Mouse (Mus musculus) bone marrow macrophage, adult 2 months (primary cell): ENCODE results near the gene Ndufs7. TPM values are rescaled to one million over a fixed set of nuclear protein-coding genes. Genes with fewer than 3 reads are reported as not detected.
A peak's percentile ranks its signal among the peaks of the same experiment; 100 is the strongest.
"Not testable (repeated sequence)": the region's sequence is repeated elsewhere in the genome, so short reads cannot be mapped to it uniquely, and the experiment has no call there.

Source experiments
- H3K27ac ChIP-seq: 2 replicates; pipeline ENCODE4 v1.5.1; 2012; ENCODE audit warnings: low read depth, low read length; ENCODE audit not compliant: insufficient read depth
- H3K4me1 ChIP-seq: 2 replicates; pipeline ENCODE4 v1.6.1; 2012; ENCODE audit warnings: low read length; ENCODE audit not compliant: control insufficient read depth, insufficient read depth
- H3K4me3 ChIP-seq: 2 replicates; pipeline ENCODE4 v1.5.1; 2012; ENCODE audit warnings: mild to moderate bottlenecking, low read length, moderate library complexity; ENCODE audit not compliant: insufficient read depth
- CTCF ChIP-seq: IDR thresholded peaks from 2 replicates; pipeline ENCODE4 v1.5.1; 2012; ENCODE audit warnings: low read depth, mild to moderate bottlenecking, low read length, moderate library complexity
- POLR2A ChIP-seq: IDR thresholded peaks from 2 replicates; pipeline ENCODE4 v1.6.1; 2012; ENCODE audit warnings: mild to moderate bottlenecking, low read depth, low read length, borderline replicate concordance
- polyA plus RNA-seq: library from polyadenylated mRNA; stranded (reverse); fragments of >200 nt; gene quantifications from 2 replicates; pipeline ENCODE4 v1.2.4, GENCODE M21; 2012; ENCODE audit not compliant: missing spikeins, insufficient read depth, insufficient read length

The Ndufs7 gene
- polyA plus RNA-seq, 1 experiment = 104 TPM

DNA sequence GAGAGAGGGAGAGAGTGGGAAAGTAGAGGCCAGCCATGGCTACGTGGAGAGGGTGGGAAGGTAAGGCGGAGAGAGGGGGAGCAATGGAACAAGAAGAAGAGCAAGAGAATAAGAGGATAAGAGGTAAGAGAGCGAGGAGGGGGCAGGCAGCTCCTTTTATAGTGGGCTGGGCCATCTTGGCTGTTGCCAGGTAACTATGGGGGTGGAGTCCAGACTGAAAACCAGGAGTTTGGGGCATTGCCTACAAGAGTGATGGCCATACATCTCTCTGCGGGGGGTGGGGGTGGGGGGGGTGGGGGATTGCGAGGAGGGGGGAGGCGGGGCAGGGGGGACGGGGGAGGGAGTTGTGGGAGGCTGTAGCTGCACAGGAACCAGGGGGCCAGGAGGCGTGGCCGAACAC lies 28.2 kb upstream of the Ndufs7 start:
- TF ChIP-seq CTCF (no peak), POLR2A (no peak)
- Histone ChIP-seq H3K4me3 (no peak overlapping the region), H3K4me1 (peaks cover 19% of the 10 kb centered on the region), H3K27ac (no peak overlapping the region)

DNA sequence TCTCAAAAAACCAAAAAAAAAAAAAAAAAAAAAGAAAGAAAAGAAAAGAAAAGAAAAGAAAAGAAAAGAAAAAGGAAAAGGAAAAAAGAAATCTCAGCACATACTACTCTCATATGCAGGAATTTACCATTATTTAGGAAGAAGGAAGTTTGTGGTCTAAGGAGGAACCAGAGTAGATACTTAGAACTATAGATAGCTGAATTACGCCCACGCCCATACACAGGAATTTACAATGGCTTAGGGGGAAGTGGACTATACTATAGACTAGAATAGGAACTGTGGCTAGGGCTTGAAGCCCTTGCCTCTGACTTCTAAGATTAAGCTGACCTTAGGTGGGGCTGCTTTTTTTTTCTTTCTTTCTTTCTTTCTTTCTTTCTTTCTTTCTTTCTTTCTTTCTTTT lies 25.8 kb upstream of the Ndufs7 start:
- H3K4me1 ChIP-seq = peaks cover 23% of the 10 kb centered on the region
- H3K4me3 ChIP-seq, H3K27ac ChIP-seq: not testable (repeated sequence)

- Histone ChIP-seq H3K4me3 (peak overlapping the region; percentile 56), H3K27ac (peak overlapping the region; percentile 39), H3K4me1 (peaks cover 29% of the 10 kb centered on the region)
- TF ChIP-seq CTCF (no peak), POLR2A (no peak)
Measured at GRCm38 (mm10) chr10:80226071-80226415, 22.9 kb upstream of the Ndufs7 start.

GRCm38 (mm10) chr10:80226416-80227165 lies 22.3 kb upstream of the Ndufs7 start, which contains the start of gene Mum1:
Gene Mum1 (plus strand): TSS chr10:80226434.
- TF ChIP-seq POLR2A (no peak), CTCF (no peak)
- H3K4me3 ChIP-seq = peak within 1 kb of the TSS; percentile 82
- peak within 1 kb of the TSS; percentile 39 for H3K27ac ChIP-seq
- H3K4me1 ChIP-seq = peaks cover 29% of the 10 kb centered on the region

DNA sequence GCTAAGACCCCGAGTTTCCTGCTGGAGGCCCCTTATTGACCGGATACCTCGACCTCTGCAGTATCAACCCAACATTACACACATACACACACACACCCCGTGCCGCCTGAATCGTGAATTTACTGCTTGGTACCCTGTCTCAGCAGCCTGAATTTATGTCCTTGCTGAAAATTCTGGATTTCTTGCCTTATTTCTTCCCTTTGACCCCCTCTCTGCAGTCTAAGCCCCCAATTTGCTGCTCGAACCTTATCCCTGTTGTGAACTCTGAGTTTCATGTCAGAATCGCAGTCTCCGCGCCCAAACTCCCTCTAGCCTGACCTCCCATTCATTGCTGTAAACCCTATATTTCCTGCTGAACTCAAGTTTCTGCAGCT lies 21.8 kb upstream of the Ndufs7 start:
- peak overlapping the region; percentile 82 for H3K4me3 ChIP-seq
- peak overlapping the region; percentile 32 for H3K27ac ChIP-seq
- peaks cover 29% of the 10 kb centered on the region for H3K4me1 ChIP-seq
- TF ChIP-seq POLR2A = no peak
- TF ChIP-seq CTCF = no peak

DNA sequence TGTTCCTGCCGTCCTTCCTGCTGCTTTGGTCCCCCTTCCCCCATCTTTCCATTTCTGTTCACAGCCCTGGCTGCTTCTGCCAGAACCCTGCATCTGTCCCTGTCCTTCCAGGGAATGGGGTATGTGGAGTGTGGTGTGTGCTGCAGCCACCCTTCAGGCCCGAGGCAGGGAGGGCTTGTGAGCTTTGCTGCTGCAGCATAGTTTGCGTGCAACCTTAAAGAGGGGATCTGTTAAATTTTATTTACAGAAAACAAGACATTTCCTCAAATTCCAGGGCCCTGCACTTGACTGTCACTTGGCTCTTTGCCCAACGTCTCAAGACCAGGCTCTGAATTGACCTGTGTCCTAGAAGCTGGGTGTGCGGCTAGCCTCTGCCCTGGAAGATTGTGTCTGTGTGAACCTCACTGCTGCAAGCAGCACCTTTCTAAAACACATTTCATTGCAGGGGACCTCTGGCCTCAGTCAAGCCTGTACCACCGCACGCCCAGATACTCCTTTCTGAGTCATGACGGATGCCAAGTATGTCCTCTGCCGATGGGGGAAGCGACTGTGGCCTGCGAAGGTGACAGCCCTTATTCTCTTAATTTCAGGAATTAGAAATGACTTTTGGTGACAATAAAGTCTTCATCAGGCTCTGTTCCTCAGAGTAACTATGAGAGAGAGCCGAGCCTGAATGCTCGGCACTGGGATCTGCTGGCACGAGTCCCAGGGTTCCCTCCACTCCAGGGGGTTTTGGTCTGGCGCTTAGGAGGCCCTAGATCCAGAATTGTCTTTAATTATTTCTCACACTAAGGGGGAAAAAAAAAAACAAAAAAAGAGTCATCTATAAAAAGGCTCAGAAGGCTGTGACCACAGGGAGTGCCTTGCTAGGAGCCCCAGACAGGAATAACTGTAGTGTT lies 20.8 kb upstream of the Ndufs7 start:
- H3K4me3 ChIP-seq = peak overlapping the region; percentile 82
- H3K27ac ChIP-seq = peak overlapping the region; percentile 47
- TF ChIP-seq POLR2A = no peak
- no peak for TF ChIP-seq CTCF
- H3K4me1 ChIP-seq = peaks cover 29% of the 10 kb centered on the region

DNA sequence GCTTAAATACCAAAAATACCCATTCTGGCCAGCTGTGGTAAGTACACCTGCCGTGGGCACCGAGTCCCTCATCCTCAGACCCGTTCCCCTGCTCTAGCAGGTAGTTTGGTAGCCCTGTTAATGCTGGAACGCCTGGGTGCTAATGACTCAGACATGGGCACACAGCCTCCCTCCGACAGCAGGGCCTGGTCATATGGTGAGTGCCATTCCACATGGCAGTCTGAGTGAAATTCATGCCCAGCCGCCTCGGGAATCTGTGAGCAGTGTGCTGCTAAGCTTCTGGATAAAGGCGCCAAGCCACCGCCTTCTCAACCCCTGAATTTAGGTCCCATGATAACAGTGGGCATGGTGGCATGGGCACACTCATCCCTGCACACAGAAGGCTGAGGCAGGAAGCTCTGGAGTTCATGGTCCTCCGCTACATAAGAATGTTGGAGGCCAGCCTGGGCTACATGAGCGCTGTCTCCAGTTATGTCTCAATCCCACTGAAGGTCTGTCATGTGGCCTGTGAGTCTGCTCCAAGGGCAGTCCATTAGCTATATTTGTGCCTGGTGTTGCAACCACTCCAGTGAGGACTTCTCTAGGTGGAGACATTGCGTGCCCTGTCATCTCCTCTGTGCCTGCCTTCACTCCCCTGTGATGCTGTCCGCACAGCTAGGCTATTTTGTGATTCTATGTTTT lies 12.6 kb upstream of the Ndufs7 start:
- TF ChIP-seq CTCF = no peak
- no peak for TF ChIP-seq POLR2A
- peaks cover 3% of the 10 kb centered on the region for H3K4me1 ChIP-seq
- no peak overlapping the region for H3K4me3 ChIP-seq
- no peak overlapping the region for H3K27ac ChIP-seq

DNA sequence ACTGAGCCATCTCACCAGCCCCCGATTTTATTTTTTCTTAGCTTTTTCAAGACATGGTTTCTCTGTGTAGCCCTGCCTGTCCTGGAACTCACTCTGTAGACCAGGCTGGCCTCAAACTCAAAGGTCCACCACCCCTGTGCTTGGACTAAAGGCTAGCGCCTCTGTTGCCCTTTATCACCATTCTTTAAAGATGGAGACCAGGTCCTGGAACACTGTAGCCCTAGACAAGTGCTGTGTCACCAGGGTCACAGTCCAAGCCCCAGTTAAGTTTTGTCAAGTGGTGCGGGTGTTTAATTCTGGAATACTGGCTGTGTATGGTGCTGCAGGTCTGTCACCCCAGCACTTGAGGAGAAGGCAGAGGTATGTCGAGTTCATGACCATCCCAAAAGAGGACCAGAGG lies 11.9 kb upstream of the Ndufs7 start:
- no peak overlapping the region for H3K27ac ChIP-seq
- no peak for TF ChIP-seq POLR2A
- H3K4me1 ChIP-seq = peaks cover 3% of the 10 kb centered on the region
- no peak overlapping the region for H3K4me3 ChIP-seq

DNA sequence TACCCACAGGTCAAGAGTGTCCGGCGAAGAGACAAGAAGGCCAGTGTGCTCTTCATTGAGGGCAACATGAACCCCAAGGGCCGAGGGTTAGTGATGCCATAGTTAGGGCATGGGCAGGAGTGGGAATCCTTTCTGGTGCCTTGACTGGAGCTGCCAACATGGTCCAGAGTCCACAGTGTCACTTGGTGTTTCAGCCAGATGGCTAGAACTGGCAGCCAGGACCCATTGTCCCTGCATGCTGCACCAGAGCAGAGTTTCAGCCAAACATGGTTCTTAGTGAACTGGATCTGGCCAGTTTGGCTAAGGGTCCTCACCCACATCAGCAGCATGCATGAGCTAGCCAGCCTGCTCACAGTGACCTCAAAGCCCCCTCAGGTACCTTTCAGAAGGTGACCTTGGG lies 10.6 kb upstream of the Ndufs7 start:
- H3K4me3 ChIP-seq = no peak overlapping the region
- H3K4me1 ChIP-seq = peaks cover 3% of the 10 kb centered on the region
- no peak overlapping the region for H3K27ac ChIP-seq
- no peak for TF ChIP-seq POLR2A
- no peak for TF ChIP-seq CTCF

DNA sequence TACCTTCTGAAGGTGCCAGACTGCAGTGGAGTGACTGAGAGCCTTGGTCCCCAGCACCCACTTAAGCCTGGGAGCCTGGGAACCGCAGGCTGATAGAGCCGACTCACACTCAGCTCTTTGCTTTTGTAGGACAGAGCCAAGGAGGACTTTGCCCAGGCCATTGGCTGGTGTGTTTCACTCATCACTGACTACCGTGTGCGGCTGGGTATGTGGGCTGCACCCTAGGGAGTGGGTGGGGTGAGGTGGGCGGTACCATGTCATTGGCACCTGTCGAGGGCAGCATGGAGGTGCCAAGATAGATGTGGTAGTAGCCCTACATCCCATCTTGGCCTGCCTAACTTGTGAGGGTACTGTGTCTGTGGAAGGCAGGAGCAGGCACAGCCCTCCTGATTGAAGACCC lies 9.1 kb upstream of the Ndufs7 start:
- no peak for TF ChIP-seq CTCF
- TF ChIP-seq POLR2A = no peak
- no peak overlapping the region for H3K27ac ChIP-seq
- H3K4me1 ChIP-seq = peaks cover 3% of the 10 kb centered on the region
- H3K4me3 ChIP-seq = no peak overlapping the region
